Mouse (Mus musculus): ENCODE data around the gene 4931428L18Rik.

The 4931428L18Rik gene

GRCm38 (mm10) chr1:31150546-31150945 is 71.9 kb downstream of the 4931428L18Rik start:
- DNase-seq, result no peak

DNA sequence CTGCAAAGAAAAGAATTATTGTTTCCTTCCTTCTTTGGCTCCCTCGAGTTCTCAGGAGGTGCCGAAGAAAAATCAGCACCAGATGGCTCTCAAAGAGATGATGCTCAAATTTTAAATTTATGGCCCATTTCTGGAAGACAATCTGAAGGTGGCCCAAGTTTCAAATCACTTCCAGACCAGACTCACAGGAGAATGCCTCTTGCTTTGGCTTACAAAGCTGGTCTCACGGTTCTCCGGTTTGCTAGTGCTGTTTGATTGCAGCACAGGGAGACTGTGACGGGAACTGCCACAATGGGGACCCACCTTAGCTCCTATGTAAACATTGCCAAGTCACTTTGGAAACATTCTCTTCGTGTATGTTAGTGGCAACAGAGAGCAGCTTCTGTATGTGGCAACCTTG is 72.8 kb downstream of the 4931428L18Rik start:
- no peak for DNase-seq

DNA sequence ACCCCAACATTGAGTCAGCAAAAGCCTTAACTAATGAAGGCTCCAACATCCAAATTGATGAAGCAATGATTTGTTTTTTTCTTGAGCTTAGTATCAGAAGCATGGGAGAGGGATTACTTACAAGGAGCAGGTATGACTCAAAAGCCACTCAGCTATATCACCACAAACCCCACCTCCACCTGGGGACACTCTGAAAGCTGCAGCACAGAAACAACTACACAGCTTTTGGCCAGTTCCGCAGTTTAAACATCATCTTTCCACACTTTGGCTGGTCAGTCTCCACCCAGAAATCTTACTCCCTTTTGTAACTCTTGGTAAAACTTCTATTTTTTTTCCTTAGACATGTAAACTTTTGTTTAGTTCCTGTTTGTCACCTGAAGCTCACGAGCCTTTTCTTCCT is 78.9 kb downstream of the 4931428L18Rik start:
- DNase-seq, result no peak

GRCm38 (mm10) chr1:31142288-31143094 is 80.0 kb downstream of the 4931428L18Rik start:
- no peak for DNase-seq

GRCm38 (mm10) chr1:31138387-31138786 is 84.1 kb downstream of the 4931428L18Rik start:
- no peak for DNase-seq

DNA sequence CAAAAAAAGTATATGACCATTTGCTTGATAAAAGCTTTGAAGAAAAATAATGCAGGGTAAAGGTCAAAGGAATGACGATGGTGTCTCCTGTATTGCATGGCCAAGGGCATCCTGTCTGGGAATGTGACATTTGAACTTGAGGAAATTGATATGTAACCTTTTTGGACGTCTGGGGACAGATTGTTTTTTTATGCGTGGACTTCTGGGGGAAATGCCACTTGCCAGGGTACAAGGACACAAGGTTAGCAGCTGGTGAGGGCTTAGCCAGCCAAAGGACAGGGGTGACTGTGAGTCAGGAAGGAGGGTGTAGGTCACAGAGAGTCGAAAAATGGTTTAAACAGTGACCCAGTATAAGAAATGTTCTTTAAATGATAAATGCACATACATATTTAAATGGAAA is 109.0 kb downstream of the 4931428L18Rik start:
- DNase-seq, result no peak

DNA sequence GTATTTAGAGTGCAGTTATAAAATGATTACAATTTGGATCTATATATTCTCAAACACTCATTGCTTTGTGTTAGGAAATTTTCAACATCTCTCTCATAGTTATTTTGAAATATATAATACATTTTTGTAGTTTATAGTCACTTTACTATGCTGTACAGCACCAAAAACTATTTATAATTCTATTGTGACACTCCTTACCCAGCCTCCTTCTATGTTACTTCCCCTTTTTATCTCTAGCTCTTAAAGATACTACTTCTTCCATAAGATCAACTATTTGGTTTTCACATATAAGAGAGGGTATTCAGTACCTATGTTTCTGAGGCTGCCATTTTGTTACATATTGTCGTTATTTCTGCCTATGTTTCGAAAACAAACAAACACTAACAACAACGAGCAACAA is 114.5 kb downstream of the 4931428L18Rik start:
- no peak for DNase-seq

DNA sequence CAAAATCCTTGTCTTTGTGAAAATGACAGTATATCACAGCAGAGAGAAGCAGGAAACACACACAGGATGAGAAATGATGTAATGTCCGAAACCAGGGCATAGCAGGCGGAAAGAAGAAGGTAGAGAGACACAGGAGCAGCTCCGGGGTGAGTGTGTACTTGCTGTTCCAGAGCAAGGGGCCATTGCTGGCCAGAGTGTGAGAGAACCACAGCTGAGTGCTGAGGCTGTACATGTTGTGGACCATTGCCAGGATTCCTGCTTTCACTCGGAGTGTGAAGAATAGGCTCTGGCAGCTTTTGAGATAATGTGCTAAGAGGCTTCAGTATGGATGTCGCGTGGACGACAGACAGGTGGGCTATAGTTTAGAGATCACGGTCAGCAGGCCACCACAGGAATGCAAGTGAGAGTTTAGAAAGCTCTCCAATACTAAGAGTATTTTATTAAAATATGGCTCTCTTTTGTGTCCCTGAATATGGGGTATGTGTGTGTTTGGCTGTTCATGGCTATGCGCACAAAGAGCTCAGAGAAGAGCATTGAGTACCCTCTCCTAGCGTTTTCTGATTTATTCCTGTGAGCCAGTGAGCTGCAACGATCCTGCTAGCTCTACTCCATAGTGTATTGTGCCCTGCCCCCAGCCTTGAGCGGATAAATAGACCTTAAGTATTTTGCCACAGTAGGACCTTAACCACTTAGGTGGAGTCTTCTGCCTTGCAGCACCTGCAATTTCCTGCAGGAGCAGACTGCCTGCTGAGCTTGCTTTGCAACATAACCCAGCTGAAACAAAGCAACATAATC is 119.4 kb downstream of the 4931428L18Rik start:
- no peak for DNase-seq

GRCm38 (mm10) chr1:31102280-31102679 is 120.2 kb downstream of the 4931428L18Rik start:
- no peak for DNase-seq

DNA sequence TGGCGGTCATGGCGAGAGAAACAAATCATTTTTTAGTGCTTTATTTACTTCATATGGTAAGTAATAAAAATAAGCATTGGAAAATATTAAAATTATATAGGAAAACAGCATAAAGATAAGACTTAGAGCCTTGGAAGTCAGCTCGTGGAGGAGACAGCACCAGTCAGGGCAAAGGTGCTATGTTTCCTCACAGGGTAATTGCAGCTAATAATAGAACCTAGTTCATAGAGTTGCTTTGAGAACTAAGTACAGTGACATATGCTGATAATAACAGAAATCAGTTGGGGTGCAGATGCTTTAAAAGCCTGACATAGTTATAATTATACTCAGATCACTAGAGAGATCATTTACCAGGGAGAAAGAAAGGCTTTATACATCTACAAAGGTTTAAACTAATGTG is 125.3 kb downstream of the 4931428L18Rik start:
- DNase-seq, result no peak

GRCm38 (mm10) chr1:31096466-31096793 is 126.1 kb downstream of the 4931428L18Rik start:
- no peak for DNase-seq

- DNase-seq, result no peak
Measured at GRCm38 (mm10) chr1:31095706-31096465, 126.6 kb downstream of the 4931428L18Rik start.

- no peak for DNase-seq
Measured at GRCm38 (mm10) chr1:31094792-31095191, 127.7 kb downstream of the 4931428L18Rik start.

DNA sequence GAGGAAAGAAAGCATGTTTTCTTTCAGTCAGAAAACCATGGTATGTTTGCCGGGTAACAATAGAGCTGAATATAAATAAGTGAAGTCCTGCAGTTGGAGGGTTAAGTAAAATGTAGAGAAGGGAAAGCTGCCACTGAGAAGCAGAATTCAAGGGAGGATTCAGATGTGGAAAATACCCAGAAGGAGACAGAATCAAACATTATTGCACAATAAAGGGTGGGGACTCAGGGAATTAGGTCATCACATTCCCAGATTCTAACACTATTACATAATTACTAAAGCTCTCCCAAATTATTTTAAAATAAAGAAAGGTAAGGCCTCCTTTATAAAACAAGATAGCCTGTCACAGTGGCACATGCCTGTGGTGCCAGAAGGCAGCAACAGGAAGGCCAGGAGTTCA is 128.5 kb downstream of the 4931428L18Rik start:
- DNase-seq, result no peak

- no peak for DNase-seq
Measured at GRCm38 (mm10) chr1:31088686-31089085, 133.8 kb downstream of the 4931428L18Rik start.

GRCm38 (mm10) chr1:31072523-31073370 is 149.7 kb downstream of the 4931428L18Rik start:
- DNase-seq, result no peak

- no peak for DNase-seq
Measured at GRCm38 (mm10) chr1:31071209-31071608, 151.3 kb downstream of the 4931428L18Rik start.

- no peak for DNase-seq
Measured at GRCm38 (mm10) chr1:31064817-31065740, 157.4 kb downstream of the 4931428L18Rik start.

GRCm38 (mm10) chr1:31059806-31060205 is 162.7 kb downstream of the 4931428L18Rik start:
- no peak for DNase-seq

DNA sequence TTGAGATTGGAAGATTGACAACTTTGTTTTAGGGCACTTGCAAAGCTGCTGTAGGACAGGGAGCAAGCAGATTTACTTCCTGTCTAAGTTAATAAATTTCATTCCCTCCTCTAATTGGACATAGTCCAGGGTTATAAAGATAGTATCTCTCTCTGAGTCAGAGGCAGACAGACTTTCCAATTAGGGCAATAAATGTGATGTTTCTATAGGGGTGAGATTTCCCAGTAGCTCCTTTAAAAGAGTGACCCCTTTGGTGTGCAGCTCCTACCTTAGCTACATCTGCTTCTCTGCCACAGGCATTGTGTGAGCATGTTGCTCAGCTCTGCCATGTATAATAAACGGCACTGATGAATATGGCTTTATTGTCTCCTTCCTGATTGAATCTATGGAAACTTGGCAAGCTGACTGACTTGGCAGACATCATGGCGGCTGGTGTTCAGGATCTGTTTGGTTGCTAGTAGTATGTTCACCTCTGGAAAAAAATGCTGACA is 163.6 kb downstream of the 4931428L18Rik start:
- no peak for DNase-seq

- DNase-seq, result no peak
Measured at GRCm38 (mm10) chr1:31058196-31058595, 164.3 kb downstream of the 4931428L18Rik start.
